Mouse (Mus musculus) liver, adult 2 months (tissue): ENCODE results near the gene Tbc1d10c. TPM values are rescaled to one million over a fixed set of nuclear protein-coding genes. Genes with fewer than 3 reads are reported as not detected.
A peak's percentile ranks its signal among the peaks of the same experiment; 100 is the strongest.

Experiments used
- DNase-seq: peaks from one replicate; pipeline ENCODE4 v3.0.0-alpha.2; 2011; ENCODE audit warnings: low read depth, low spot score; ENCODE audit errors: extremely low read depth
- H3K27ac ChIP-seq: fragments of 200-500 bp; replicated peaks from 2 replicates; pipeline ENCODE4 v1.5.1; 2012; ENCODE audit warnings: low read depth, mild to moderate bottlenecking, control low read depth, inconsistent platforms, low read length; ENCODE audit not compliant: insufficient read depth
- H3K27me3 ChIP-seq: fragments of 200-500 bp; 2 replicates; pipeline ENCODE4 v1.6.1; 2012; ENCODE audit warnings: mild to moderate bottlenecking, moderate library complexity, low read length, inconsistent platforms; ENCODE audit not compliant: control insufficient read depth, insufficient read depth
- H3K36me3 ChIP-seq: fragments of 200-500 bp; 2 replicates; pipeline ENCODE4 v1.6.1; 2012; ENCODE audit warnings: low read length, inconsistent platforms; ENCODE audit not compliant: control insufficient read depth, insufficient read depth
- H3K4me1 ChIP-seq: fragments of 200-500 bp; 2 replicates; pipeline ENCODE4 v1.6.1; 2011; ENCODE audit warnings: low read length; ENCODE audit not compliant: control insufficient read depth, insufficient read depth
- H3K4me3 ChIP-seq: fragments of 200-500 bp; 2 replicates; pipeline ENCODE4 v1.5.1; 2011; ENCODE audit warnings: low read depth, mild to moderate bottlenecking, control low read depth, low read length, moderate library complexity; ENCODE audit not compliant: insufficient read depth
- H3K79me2 ChIP-seq: fragments of 200-500 bp; 2 replicates; pipeline ENCODE4 v1.6.1; 2012; ENCODE audit warnings: inconsistent platforms, mild to moderate bottlenecking, low read length, moderate library complexity; ENCODE audit not compliant: control insufficient read depth, insufficient read depth
- H3K9ac ChIP-seq: fragments of 200-500 bp; 2 replicates; pipeline ENCODE4 v1.6.1; 2012; ENCODE audit warnings: low read depth, mild to moderate bottlenecking, control low read depth, inconsistent platforms, low read length
- CTCF ChIP-seq: fragments of 200-500 bp; IDR thresholded peaks from 2 replicates; pipeline ENCODE4 v1.5.1; 2011; ENCODE audit warnings: low read depth, low read length, control low read depth
- POLR2A ChIP-seq: fragments of 200-500 bp; IDR thresholded peaks from 2 replicates; pipeline ENCODE4 v1.6.1; 2011; ENCODE audit warnings: low read length, control low read depth; ENCODE audit not compliant: insufficient read depth; ENCODE audit errors: extremely low read depth
- WGBS: fragments of 180-500 bp; shearing (Covaris S2); methylation state at CpG from one replicate; pipeline ENCODE4 v1.1.7; 2018; 5-methylcytosine and 5-hydroxymethylcytosine counted together
- polyA plus RNA-seq: library from polyadenylated mRNA; depleted of rRNA; stranded (reverse); fragments of >200 nt; gene quantifications from 2 replicates; pipeline ENCODE4 v1.2.3, GENCODE M21; 2012
- total RNA-seq: library from RNA; depleted of rRNA; stranded (reverse); fragments of >200 nt; gene quantifications from 2 replicates; pipeline ENCODE4 v1.2.3, GENCODE M21; 2014

The Tbc1d10c gene
- total and polyA plus RNA-seq, 2 experiments = 0.46 to 2.2 TPM

GRCm38 (mm10) chr19:4218293-4218692, 27.2 kb upstream of the Tbc1d10c start:
- Histone ChIP-seq H3K4me3 (no peak overlapping the region), H3K4me1 (peaks cover 5% of the 10 kb centered on the region; the same call in 1 of the 2 replicates), H3K9ac (no peak overlapping the region), H3K27me3 (no peaks in the 10 kb centered on the region), H3K79me2 (no peaks in the 10 kb centered on the region), H3K27ac (no peak overlapping the region), H3K36me3 (no peaks in the 10 kb centered on the region)
- WGBS = 77% methylated on average over 9 of the region's 11 CpGs
- TF ChIP-seq POLR2A (no peak), CTCF (no peak)
- DNase-seq = no peak

DNA sequence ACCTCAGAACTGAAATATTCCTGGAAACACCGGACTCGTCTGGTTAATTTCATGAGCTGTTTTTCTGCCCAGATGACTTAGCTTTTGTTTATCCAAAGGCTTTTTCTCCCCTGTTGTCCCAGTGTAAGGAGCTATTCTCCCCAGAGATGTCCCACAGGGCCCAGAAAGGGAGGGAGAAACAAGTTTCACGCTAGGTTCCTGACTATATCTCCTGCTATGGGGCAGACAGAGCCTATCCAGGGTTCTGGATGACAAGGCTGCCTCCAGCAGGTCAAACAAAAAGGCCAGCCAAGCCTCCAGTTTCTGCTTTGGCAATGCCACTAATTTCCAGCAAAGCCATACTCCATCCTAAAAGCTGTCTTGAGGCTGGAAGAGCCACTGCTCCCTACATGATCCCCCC, 26.8 kb upstream of the Tbc1d10c start:
- no peaks in the 10 kb centered on the region for H3K27me3 ChIP-seq
- H3K79me2 ChIP-seq = no peaks in the 10 kb centered on the region
- no peak overlapping the region for H3K9ac ChIP-seq
- H3K36me3 ChIP-seq = no peaks in the 10 kb centered on the region
- no peak for DNase-seq
- 83% methylated on average over 3 of the region's 3 CpGs for WGBS
- no peak overlapping the region for H3K4me3 ChIP-seq
- peaks cover 5% of the 10 kb centered on the region; the same call in 1 of the 2 replicates for H3K4me1 ChIP-seq
- no peak overlapping the region for H3K27ac ChIP-seq
- TF ChIP-seq POLR2A (no peak), CTCF (no peak)

DNA sequence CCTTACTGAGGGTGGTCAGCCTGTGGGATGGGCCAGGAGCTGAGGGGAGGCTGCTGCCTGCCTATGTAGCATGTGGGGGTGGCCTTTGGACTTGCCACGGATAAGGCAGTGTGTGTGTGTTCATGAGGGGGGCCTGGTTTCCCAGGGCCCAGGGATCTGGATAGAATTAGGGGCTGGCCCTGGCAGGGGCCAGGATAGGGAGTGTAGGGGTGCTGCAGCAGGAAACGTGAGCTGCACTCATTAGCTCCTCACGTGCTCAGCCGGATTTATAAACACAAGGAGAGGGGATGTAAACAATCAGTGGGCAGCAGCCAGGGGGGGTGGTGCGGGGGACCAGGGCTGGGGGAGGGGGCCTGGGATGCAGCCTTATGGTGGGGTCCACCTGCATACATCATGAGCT, 26.1 kb upstream of the Tbc1d10c start:
- H3K27ac ChIP-seq = no peak overlapping the region

DNA sequence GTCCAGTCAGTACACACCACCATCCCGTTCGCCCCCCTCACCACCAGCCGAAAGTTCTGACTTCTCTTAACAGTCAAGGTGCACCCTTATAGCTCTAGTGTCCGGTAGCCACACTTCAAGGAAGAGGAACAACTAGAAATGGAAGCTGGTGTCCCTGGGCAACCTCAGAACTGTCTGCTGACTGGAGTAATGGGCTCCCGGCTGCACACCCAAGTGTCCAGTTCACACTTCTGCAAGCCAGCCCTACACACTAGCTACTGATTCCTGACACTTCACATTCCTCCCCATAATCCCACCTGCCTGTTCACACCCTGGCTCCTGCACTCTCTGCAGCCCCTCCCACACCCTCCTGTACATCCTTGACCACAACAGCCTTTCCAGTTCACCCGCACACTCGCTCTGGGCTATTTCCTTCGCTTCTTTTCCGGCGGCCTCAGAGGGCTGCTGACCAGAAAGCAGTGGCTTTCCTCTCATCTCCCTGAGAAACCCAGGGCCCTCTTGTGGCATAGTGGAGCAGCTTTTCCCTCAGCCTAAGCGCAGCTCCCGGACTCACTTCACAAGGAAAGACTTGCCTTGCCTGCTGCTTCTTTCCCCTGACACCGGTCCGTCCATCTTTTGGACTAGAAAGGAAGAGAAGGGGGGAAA, 25.1 kb upstream of the Tbc1d10c start:
- 65% methylated on average over 14 of the region's 14 CpGs for WGBS
- Histone ChIP-seq H3K36me3 (no peaks in the 10 kb centered on the region), H3K27me3 (no peaks in the 10 kb centered on the region), H3K27ac (no peak overlapping the region), H3K79me2 (no peaks in the 10 kb centered on the region), H3K4me3 (no peak overlapping the region), H3K9ac (no peak overlapping the region), H3K4me1 (peaks cover 5% of the 10 kb centered on the region; the same call in 1 of the 2 replicates)
- TF ChIP-seq POLR2A (no peak), CTCF (peak; percentile 48)
- no peak for DNase-seq

More for the DNA sequence above, 26.1 kb upstream of the Tbc1d10c start:
- Histone ChIP-seq H3K4me3 (no peak overlapping the region), H3K27me3 (no peaks in the 10 kb centered on the region), H3K4me1 (peaks cover 5% of the 10 kb centered on the region; the same call in 1 of the 2 replicates), H3K79me2 (no peaks in the 10 kb centered on the region), H3K36me3 (no peaks in the 10 kb centered on the region), H3K9ac (no peak overlapping the region)
- WGBS = 62% methylated on average over 5 of the region's 5 CpGs
- DNase-seq = no peak
- TF ChIP-seq POLR2A (no peak), CTCF (no peak)

GRCm38 (mm10) chr19:4215451-4215840, 24.4 kb upstream of the Tbc1d10c start:
- no peak for DNase-seq
- Histone ChIP-seq H3K4me3 (peak overlapping the region; percentile 65), H3K27ac (no peak overlapping the region), H3K27me3 (no peaks in the 10 kb centered on the region), H3K9ac (no peak overlapping the region; the same call in 1 of the 2 replicates), H3K4me1 (peaks cover 5% of the 10 kb centered on the region; the same call in 1 of the 2 replicates), H3K36me3 (no peaks in the 10 kb centered on the region), H3K79me2 (no peaks in the 10 kb centered on the region)
- TF ChIP-seq POLR2A (no peak), CTCF (no peak)
- 16% methylated on average over 18 of the region's 21 CpGs for whole genome bisulfite sequencing

- Histone ChIP-seq H3K9ac (peak overlapping the region; percentile 86), H3K27ac (0 out of 2 replicates have a peak overlapping the region, but pooled peaks have one; percentile 11), H3K79me2 (no peaks in the 10 kb centered on the region), H3K27me3 (no peaks in the 10 kb centered on the region), H3K36me3 (no peaks in the 10 kb centered on the region), H3K4me3 (peak overlapping the region; percentile 65), H3K4me1 (peaks cover 5% of the 10 kb centered on the region; the same call in 1 of the 2 replicates)
- TF ChIP-seq POLR2A (no peak), CTCF (no peak)
- no peak for DNase-seq
- under 1% methylated on average over 64 of the region's 81 CpGs for WGBS
These were observed 23.8 kb upstream of the Tbc1d10c start for GRCm38 (mm10) chr19:4214771-4215450.
